Mouse (Mus musculus) large intestine, adult 2 months (tissue): ENCODE measurements around the gene Sh3rf3. TPM values are rescaled to one million over a fixed set of nuclear protein-coding genes. Genes with fewer than 3 reads are reported as not detected.

Source experiments
- DNase-seq: peaks from one replicate; pipeline ENCODE4 v3.0.0-alpha.2; 2012; ENCODE audit warnings: low read depth, low spot score
- WGBS: fragments of 180-500 bp; shearing (Covaris S2); methylation state at CpG from one replicate; pipeline ENCODE4 v1.1.7; 2018; 5-methylcytosine and 5-hydroxymethylcytosine counted together
- polyA plus RNA-seq: library from polyadenylated mRNA; depleted of rRNA; stranded (reverse); fragments of >200 nt; gene quantifications from 2 replicates; pipeline ENCODE4 v1.2.3, GENCODE M21; 2012; rRNA removed

Sh3rf3 gene
- polyA plus RNA-seq, 1 experiment: 0.32 TPM

DNA sequence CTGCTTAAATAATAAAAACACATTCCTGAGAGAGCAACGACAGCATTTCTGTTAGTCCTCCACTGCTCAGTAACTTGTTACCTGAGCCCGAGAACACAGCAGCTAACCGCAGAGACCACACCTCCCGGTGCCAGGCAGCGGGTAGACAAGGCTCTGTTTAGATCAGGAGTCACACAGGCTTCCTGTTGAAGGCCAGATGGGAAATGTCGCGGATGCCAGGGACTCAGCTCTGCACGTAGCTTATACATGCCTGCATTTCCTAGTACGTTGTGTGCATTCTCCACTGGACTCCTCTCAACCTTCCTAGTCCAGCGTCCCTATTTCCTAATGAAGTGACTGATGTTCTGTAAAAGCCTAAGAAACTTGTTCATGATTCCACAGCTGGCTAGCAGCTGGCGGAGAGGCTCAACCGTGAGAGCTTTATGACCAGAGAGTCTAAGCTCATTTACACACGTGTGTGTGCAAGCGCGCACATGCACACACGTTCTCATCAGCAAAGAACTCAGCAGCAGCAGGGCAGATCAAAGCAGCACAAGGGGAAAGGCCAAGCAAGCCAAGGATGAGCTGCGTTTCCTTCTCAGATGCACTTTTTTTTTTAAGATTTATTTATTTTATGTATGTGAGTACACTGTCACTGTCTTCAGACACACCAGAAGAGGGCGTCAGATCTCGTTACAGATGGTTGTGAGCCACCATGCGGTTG lies 318.9 kb downstream of the Sh3rf3 start:
- WGBS: 58% methylated on average over 20 of the region's 20 CpGs
- DNase-seq: no peak

- no peak for DNase-seq
- 76% methylated on average over 8 of the region's 8 CpGs for WGBS
Measured at GRCm38 (mm10) chr10:59133478-59134009, 320.4 kb downstream of the Sh3rf3 start.

DNA sequence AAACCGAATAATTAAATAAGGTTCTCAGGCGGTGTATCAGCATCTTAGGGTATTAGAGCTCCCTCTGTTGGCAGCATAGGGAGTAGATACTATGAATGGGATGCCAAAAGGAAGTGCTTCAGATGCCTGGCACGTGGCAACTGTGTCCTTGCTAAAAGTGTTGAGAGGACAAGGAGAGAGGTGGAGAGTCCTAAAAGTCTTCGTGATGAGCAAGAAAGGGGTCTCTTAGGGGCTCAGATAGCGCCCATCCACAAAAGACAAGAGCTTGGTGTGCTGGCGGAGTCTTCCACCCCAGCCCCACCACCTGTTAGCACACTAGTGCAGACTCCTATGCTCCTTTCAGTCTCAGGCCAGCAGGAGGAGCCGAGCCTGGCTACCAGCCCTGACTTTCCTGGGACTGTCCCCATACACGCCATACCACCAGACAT lies 336.8 kb downstream of the Sh3rf3 start:
- DNase-seq: no peak
- 21% methylated on average over 8 of the region's 8 CpGs for WGBS

- DNase-seq: no peak
- WGBS: 91% methylated on average over 10 of the region's 10 CpGs
Measured at GRCm38 (mm10) chr10:59150938-59151657, 337.9 kb downstream of the Sh3rf3 start.

- no peak for DNase-seq
- WGBS: 19% methylated on average over 5 of the region's 5 CpGs
Measured at GRCm38 (mm10) chr10:59152544-59153081, 339.5 kb downstream of the Sh3rf3 start.

DNA sequence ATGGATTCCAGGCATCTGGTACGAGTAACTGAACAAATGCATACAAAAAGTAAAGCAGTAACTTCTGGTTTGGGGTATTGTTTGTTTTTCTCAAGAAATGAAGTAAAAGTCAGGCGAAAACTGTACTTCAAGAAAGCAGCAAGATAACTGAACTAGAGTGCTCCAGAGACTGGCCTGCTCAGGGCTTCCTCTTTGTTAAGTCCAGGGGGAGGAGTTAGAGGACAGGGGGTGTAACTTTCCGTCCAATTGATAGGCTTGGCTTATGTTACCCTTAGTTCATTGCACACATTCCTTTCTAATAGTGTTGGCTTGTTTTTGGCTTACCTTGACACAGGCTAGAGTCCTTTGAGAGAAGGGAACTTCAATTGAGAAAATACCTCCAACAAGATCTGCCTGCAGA lies 345.5 kb downstream of the Sh3rf3 start:
- DNase-seq: no peak
- WGBS: 88% methylated on average over 3 of the region's 3 CpGs

DNA sequence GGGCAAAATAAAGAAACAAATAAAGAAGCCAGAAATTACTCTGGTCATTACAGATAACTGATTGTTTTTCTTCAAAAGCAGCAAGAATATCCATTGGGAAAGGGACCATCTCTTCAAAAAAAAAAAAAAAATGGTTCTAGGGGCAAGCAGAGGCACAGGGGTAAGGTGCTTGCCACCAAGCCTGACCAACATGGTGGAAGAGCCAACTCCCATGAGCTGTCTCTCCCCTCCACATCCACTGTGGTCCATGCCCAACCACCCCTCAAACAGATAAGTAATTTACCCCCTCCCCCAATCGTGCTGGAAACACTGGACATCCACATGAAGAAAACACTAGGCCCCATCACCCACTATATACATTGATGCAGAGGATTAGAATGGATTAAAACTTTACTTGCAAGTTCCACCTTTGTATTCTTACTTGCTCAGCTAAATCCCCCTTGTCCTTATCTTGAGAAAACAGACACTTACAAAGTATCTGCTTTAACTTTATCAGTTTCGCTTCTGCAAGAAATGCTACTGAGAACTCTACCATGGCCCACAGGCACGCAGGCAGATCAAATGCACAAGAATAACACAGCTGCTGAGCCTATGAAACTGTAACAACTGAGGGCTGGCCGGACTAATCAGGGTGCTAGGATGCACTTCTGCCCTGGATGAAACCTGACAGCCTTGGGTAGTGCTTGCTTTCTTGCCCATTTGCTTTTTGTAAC lies 349.2 kb downstream of the Sh3rf3 start:
- DNase-seq: no peak
- WGBS: 76% methylated on average over 4 of the region's 4 CpGs

GRCm38 (mm10) chr10:59166104-59166944 lies 353.2 kb downstream of the Sh3rf3 start:
- DNase-seq: no peak
- WGBS: 66% methylated on average over 14 of the region's 14 CpGs

DNA sequence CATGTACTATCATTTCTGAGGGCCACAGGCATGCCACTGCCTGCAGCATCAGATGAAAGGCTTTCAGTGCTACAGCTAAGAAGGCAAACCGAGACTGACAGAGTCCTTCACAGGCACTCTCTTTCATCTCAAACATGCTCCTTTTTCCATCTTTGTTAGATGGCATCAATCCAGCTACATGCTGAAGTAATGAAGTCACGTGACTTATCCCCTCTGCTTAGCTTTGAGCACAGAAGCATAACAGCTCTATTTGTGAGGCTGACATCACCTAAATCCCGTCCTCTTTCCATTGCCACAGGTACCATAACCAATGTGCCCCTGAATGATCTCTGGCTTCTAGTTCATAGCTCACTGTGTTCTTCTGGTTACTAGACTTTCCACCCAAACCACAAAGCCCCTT lies 357.9 kb downstream of the Sh3rf3 start:
- no peak for DNase-seq
- WGBS: 74% methylated on average over 3 of the region's 3 CpGs

DNA sequence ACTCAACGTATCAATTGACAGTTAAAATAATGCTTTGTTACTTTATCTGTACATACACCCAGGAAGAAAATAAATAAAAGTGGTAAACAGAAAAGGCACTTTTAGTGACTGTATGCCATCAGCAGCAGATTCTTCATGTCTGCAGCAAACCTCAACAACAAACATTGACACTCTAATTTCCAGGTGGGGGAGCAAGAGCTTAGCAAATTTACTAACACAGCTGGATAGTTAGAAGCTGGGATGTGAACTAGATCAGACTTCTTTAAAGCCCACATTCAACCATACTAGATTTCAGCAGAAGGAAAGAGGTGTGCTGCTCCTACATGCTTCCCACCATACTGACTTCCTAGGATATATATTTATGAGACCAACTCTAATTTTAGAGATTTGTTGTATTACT lies 359.4 kb downstream of the Sh3rf3 start:
- 78% methylated on average over 1 of the region's 1 CpGs for WGBS
- no peak for DNase-seq

DNA sequence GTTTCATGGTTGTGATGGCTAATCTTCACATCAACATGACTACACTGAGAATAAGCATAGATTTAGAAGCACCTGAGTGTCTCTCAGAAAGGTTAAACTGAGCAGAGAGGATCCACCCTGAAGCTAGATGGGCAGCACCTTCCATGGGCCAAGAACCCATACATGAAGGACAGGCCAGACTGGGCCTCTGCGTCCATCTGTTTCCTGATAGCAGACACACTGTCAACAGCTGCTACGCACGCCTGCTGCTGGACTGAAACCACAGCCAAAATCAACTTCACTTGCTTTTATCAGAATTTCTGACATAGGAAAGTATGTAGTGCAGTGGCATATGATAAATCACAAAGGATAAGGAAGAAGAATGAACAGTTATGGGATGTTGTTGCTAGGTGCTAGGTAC lies 366.5 kb downstream of the Sh3rf3 start:
- DNase-seq: no peak
- WGBS: 66% methylated on average over 3 of the region's 3 CpGs

GRCm38 (mm10) chr10:59182306-59182705 lies 369.1 kb downstream of the Sh3rf3 start:
- WGBS: 63% methylated on average over 3 of the region's 3 CpGs
- no peak for DNase-seq

Other genes starting within 250 kb of the Sh3rf3 start
- gene Edar, start 137.7 kb upstream of the Sh3rf3 start, polyA plus RNA-seq: 0.30 and 0.49 TPM in 2 replicates
- gene Gm17542, start 95.1 kb upstream of the Sh3rf3 start, polyA plus RNA-seq: not detected in 2 replicates